Mouse (Mus musculus) limb, embryonic 13.5 days (tissue): ENCODE data around the gene Cfap46. TPM values are rescaled to one million over a fixed set of nuclear protein-coding genes. Genes with fewer than 3 reads are reported as not detected.

Source experiments
- ATAC-seq: fragments of 200-750 bp; cut with Nextera tagmentation; 2 replicates; pipeline ENCODE4 v1.8.0; 2017; ENCODE audit warnings: low read depth, moderate number of reproducible peaks, moderate TSS enrichment; ENCODE audit not compliant: low FRiP score
- H3K27ac ChIP-seq: fragments of 300-500 bp; sonication (generic); 2 replicates; pipeline ENCODE4 v1.5.1; 2015; ENCODE audit warnings: inconsistent platforms, mild to moderate bottlenecking, moderate library complexity
- H3K27me3 ChIP-seq: fragments of 300-500 bp; sonication (generic); 2 replicates; pipeline ENCODE4 v1.6.1; 2015; ENCODE audit warnings: mild to moderate bottlenecking, inconsistent platforms
- H3K36me3 ChIP-seq: fragments of 300-500 bp; sonication (generic); 2 replicates; pipeline ENCODE4 v1.6.1; 2015; ENCODE audit warnings: inconsistent platforms, mild to moderate bottlenecking, moderate library complexity
- H3K4me1 ChIP-seq: fragments of 300-500 bp; sonication (generic); 2 replicates; pipeline ENCODE4 v1.6.1; 2015; ENCODE audit warnings: inconsistent platforms
- H3K4me2 ChIP-seq: fragments of 300-500 bp; sonication (generic); replicated peaks from 2 replicates; pipeline ENCODE4 v1.6.1; 2015; ENCODE audit warnings: inconsistent platforms, mild to moderate bottlenecking, moderate library complexity
- H3K4me3 ChIP-seq: fragments of 300-500 bp; sonication (generic); 2 replicates; pipeline ENCODE4 v1.5.1; 2015; ENCODE audit warnings: moderate library complexity, mild to moderate bottlenecking, inconsistent platforms
- H3K9ac ChIP-seq: fragments of 300-500 bp; sonication (generic); 2 replicates; pipeline ENCODE4 v1.6.1; 2015; ENCODE audit warnings: mild to moderate bottlenecking, inconsistent platforms
- H3K9me3 ChIP-seq: fragments of 300-500 bp; sonication (generic); 2 replicates; pipeline ENCODE4 v1.6.1; 2016; ENCODE audit warnings: inconsistent platforms
- WGBS: fragments of 180-500 bp; shearing (Covaris S2); methylation state at CpG from one replicate; pipeline ENCODE4 v1.1.7; 2015; 5-methylcytosine and 5-hydroxymethylcytosine counted together
- polyA plus RNA-seq: library from polyadenylated mRNA; unstranded; fragments of >200 nt; fragmentation: Nextera tagmentation; extraction: Ambion mirVana; gene quantifications from 2 replicates; pipeline ENCODE4 v1.2.1, GENCODE M21; 2015

The Cfap46 gene
- polyA plus RNA-seq, 1 experiment from 2014 or later, result 0.29 TPM

DNA sequence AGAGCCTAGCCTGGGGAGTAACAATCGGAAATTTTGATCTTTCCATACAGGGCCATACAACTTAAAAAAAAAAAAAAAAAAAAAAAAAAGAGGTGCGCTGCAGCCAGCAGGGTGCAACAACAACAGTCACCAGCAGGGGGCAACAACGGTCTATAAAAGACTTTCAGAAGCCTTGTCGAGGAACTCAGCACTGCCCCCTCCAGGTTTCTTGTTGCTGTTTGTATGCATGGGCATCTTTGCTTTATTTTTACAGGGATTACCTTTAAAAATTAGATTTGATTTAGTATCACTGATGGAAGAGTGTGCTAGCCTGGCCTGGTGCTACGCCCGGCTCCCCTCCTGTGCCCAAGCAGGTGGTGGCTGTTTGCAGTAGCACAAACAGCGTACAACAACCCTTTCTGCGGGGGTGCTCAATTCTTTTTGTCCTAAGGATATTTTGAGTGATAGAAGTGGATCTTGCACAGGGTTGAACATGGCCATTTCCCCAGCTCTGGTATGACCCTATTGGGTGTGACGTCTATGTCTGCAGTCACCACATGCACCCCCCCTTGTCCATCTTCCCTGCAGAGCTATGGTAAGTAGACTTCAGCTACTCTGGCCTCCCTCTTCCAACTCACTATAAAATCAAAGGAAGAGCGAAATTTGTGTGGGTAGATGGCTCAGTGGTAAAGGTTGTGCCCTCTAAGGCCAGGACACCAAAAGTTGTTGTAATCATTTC, 35.4 kb downstream of the Cfap46 start:
- Histone ChIP-seq H3K36me3 (no peaks in the 10 kb centered on the region), H3K4me1 (no peaks in the 10 kb centered on the region), H3K9me3 (no peaks in the 10 kb centered on the region), H3K27me3 (peaks cover 4% of the 10 kb centered on the region; the same call in 1 of the 2 replicates), H3K27ac (no peak overlapping the region), H3K9ac (no peak overlapping the region), H3K4me3 (no peak overlapping the region), H3K4me2 (no peak overlapping the region)
- ATAC-seq, result no peak
- WGBS, result 45% methylated on average over 10 of the region's 10 CpGs

DNA sequence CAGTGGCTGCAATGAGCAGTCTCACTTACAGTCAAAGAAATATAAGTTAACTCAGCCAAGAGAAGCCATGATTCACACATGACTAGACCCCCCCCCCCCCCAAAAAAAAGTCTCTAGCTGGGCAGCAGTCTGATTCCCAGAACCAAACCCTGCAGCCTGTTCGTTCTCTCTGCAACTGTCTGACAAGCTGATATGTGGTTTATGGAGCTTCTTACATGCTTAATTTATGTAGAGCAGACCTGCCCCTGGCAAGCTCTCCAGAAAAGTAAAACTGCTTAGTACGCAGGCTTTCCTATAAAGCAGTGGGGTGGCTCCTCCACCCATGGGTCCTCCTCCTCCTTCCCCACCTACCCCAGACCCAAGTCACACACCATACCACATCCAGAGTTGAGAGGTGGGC, 50.2 kb downstream of the Cfap46 start:
- Histone ChIP-seq H3K4me1 (no peaks in the 10 kb centered on the region), H3K9ac (no peak overlapping the region), H3K4me3 (no peak overlapping the region), H3K27me3 (peaks cover 4% of the 10 kb centered on the region; the same call in 1 of the 2 replicates), H3K4me2 (no peak overlapping the region), H3K27ac (no peak overlapping the region), H3K9me3 (no peaks in the 10 kb centered on the region), H3K36me3 (no peaks in the 10 kb centered on the region)
- 43% methylated on average over 2 of the region's 2 CpGs for WGBS
- ATAC-seq, result no peak

DNA sequence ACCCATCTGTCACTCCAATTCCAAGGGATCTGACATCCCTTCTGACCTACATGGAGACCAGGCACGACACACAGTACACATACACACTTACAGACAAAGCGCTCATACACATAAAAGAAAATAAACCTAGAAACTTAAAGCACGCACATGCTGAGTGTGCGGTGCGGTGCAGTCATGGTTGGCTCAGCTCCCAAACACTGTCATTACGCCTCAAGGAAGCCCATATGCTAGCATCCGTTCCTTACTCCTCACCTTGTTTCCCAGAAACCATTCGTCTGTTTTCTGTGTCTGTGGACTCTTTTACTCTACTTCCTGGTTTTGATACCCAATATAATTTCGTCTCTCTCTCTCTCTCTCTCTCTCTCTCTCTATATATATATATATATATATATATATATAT, 58.5 kb downstream of the Cfap46 start:
- Histone ChIP-seq H3K9me3 (no peaks in the 10 kb centered on the region), H3K36me3 (no peaks in the 10 kb centered on the region), H3K4me1 (no peaks in the 10 kb centered on the region), H3K27me3 (no peaks in the 10 kb centered on the region), H3K4me3 (no peak overlapping the region), H3K9ac (no peak overlapping the region), H3K4me2 (no peak overlapping the region), H3K27ac (no peak overlapping the region)
- no peak for ATAC-seq
- 86% methylated on average over 9 of the region's 9 CpGs for WGBS

DNA sequence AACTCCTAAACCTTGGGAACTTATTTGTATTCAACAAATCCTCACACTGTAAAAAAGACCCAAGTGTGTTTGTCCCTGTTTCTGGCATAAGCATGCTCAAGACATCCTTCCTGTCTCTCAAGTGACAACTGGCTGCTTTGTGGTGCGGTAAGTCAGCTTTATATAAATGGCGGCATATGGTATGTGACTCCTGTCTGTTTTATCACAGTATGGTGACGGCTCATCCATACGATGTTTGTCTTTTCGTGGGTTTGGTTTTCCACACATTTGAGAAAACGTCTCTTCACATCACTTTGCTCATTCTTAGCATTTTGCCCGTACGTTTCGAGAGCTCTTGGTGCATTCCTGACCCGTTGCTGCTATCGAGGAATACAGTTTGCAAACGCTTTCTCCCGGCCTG, 61.0 kb downstream of the Cfap46 start:
- WGBS, result 89% methylated on average over 13 of the region's 13 CpGs
- peaks cover 10% of the 10 kb centered on the region for H3K27me3 ChIP-seq
- H3K27ac ChIP-seq, result no peak overlapping the region
- no peaks in the 10 kb centered on the region for H3K36me3 ChIP-seq
- H3K9me3 ChIP-seq, result no peaks in the 10 kb centered on the region
- ATAC-seq, result no peak
- no peak overlapping the region for H3K4me3 ChIP-seq
- no peaks in the 10 kb centered on the region for H3K4me1 ChIP-seq
- H3K4me2 ChIP-seq, result no peak overlapping the region
- no peak overlapping the region for H3K9ac ChIP-seq

DNA sequence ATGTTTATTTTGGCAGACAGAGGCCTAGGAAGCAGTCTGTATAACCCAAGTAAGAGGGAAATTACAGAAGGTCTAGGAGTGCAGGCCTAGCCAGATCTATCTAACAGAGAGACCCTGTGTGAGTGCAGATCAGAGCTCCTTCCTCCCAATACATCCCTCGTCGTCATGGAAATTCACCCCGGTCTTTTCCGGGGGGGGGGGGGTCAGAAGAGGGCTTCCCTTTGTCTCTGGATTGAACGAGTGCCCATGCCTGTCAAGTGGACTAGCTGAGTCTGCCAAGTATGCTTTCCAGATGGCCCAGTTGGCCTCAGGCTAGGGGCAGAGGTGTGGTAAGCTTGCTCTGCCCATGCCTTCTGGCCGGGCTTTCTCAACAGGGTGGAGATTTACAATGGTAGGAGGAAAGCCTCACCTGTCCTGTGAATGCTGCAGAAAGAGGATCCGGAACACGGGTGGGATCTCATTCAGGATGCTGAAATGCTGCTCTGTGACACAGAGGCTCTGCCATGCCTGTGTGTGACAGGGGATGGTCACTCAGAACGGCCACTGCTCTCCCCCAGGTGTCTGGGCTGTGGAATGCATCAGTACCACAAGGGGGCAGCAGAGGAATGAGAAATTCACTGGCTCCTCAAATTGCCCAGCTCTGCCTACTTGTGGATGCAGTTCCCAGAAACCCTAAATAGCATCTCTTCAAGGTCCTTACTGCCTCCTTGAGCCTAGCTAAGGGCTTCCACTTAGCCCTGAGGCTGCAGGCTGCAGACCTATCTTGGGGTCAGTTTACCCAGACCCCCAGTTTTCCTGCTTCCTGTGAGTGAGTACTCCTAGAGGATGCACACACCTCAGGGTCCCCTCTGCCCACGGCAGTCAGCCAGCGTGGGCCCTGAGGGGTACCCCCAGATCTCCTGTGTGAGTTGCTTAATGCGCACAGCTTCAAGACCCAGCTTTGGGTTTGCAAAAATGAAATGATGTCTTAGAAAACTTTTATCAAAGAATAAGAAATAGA, 67.5 kb downstream of the Cfap46 start:
- Histone ChIP-seq H3K4me3 (no peak overlapping the region), H3K27ac (no peak overlapping the region), H3K4me1 (no peaks in the 10 kb centered on the region), H3K36me3 (no peaks in the 10 kb centered on the region), H3K9ac (no peak overlapping the region), H3K9me3 (no peaks in the 10 kb centered on the region), H3K4me2 (no peak overlapping the region), H3K27me3 (peaks cover 21% of the 10 kb centered on the region)
- 0 out of 2 replicates have a peak, but pooled peaks have one; percentile 37 for ATAC-seq
- 59% methylated on average over 12 of the region's 12 CpGs for WGBS

DNA sequence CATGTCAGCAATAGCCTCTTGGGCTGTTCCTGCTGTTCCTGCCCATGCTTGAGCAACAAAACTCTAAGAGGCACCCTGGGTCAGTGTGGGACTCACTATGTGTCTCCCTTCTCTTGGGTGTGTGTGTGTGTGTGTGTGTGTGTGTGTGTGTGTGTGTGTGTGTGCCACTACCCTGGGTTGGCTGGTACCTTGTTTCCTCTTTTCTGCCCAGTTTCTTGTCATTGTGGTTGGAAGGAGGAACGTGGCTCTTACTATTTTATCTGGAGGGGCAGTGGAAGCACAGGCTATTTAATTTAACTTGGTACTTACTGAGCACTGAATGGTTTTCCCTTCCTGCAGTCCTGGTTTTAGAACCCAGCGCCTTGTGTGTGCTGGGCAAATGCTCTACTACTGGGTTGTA, 73.3 kb downstream of the Cfap46 start:
- Histone ChIP-seq H3K9me3 (no peaks in the 10 kb centered on the region), H3K4me2 (no peak overlapping the region), H3K27me3 (peaks cover 14% of the 10 kb centered on the region; the same call in 1 of the 2 replicates), H3K9ac (no peak overlapping the region), H3K27ac (no peak overlapping the region), H3K4me1 (no peaks in the 10 kb centered on the region), H3K36me3 (no peaks in the 10 kb centered on the region), H3K4me3 (no peak overlapping the region)
- WGBS, result 70% methylated on average over 2 of the region's 2 CpGs
- no peak for ATAC-seq

DNA sequence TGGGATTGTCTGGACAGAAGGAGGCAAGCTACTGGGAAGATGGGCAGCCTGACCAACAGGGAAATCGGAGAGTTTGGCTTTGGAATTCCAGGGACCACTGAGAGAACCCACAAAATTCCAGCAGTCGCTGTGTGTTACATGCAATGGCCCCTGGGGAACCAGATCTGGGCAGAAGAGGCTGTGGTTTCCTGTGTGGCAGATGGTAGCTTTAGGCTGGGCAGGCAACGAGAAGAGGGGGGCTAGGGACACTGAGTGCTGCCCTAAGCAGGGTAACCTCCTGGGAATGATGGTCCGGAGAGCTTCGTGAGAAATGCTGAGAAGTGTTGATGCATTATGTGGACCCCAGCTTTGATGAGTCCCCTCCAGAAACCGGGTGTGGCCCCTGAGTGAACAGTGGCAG, 87.8 kb downstream of the Cfap46 start:
- Histone ChIP-seq H3K4me3 (no peak overlapping the region), H3K4me1 (no peaks in the 10 kb centered on the region), H3K27ac (no peak overlapping the region), H3K9ac (no peak overlapping the region), H3K36me3 (no peaks in the 10 kb centered on the region), H3K27me3 (peaks cover 64% of the 10 kb centered on the region), H3K4me2 (no peak overlapping the region), H3K9me3 (no peaks in the 10 kb centered on the region)
- WGBS, result 41% methylated on average over 6 of the region's 6 CpGs
- ATAC-seq, result no peak

DNA sequence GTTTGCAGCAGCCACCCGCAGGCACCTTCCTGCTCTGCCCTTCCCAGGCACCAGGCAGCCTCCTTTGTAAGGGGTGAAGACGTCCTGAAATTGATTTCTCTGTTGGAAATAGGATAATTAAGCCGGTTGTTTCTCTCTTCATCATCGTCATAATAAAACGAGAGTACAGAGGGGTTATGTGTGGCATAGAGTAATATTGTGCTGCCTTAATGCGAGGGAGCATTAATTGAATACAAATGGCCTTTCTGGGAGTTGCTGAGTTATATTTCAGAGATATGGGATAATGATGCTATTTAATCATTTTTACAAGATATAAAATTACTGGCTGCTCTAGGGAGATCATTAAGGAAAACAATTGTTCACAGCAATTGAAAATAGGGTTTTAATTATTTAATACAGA, 88.3 kb downstream of the Cfap46 start:
- H3K27ac ChIP-seq, result no peak overlapping the region
- WGBS, result 38% methylated on average over 6 of the region's 6 CpGs
- no peak overlapping the region for H3K4me3 ChIP-seq
- no peak overlapping the region for H3K9ac ChIP-seq
- no peaks in the 10 kb centered on the region for H3K4me1 ChIP-seq
- H3K9me3 ChIP-seq, result no peaks in the 10 kb centered on the region
- ATAC-seq, result no peak
- no peak overlapping the region for H3K4me2 ChIP-seq
- H3K36me3 ChIP-seq, result no peaks in the 10 kb centered on the region
- H3K27me3 ChIP-seq, result peaks cover 64% of the 10 kb centered on the region

DNA sequence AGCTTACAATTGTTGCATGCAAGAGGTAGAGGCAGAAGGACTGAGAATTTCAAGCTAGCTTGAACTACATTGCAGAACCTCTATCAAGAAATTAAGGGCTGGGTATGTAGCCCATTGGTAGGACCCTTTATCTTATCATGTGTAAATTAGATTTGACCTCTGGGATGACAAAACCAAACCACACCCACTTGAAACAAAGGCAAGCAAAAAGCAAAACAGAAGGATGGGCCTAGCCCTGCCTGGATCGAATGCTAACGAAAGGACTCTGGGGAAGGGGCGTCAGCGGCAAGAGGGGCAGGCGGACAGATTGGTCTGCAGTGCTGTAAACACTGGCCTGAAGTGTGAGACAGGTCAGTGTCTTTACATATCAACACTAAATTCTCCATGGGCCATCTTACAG, 92.3 kb downstream of the Cfap46 start:
- Histone ChIP-seq H3K27ac (no peak overlapping the region), H3K27me3 (peaks cover 84% of the 10 kb centered on the region), H3K9me3 (no peaks in the 10 kb centered on the region), H3K4me2 (no peak overlapping the region), H3K4me3 (no peak overlapping the region), H3K4me1 (no peaks in the 10 kb centered on the region), H3K9ac (no peak overlapping the region), H3K36me3 (no peaks in the 10 kb centered on the region)
- WGBS, result 91% methylated on average over 5 of the region's 5 CpGs
- no peak for ATAC-seq

DNA sequence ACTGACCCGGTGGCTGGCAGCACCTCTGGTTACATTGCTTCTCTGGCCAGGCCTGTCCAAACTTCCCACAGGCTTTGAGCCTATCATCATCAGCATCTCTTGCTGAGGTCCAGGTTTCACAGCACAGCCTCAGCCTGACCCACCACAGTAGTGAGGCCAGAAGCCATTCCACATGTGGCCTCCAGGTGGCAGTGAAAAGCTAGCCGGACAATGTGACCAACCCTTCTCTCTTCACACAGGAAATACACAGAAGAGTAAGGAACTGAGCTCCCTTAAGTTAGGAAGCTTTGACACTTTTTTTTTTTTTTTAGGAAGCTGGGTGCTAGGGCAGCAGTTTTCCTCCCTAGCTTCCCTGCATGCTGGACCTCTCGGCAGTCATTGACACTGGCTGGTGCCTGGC, 93.3 kb downstream of the Cfap46 start:
- Histone ChIP-seq H3K9me3 (no peaks in the 10 kb centered on the region), H3K4me2 (no peak overlapping the region), H3K27me3 (peaks cover 86% of the 10 kb centered on the region), H3K4me1 (peaks cover under 1% of the 10 kb centered on the region; the same call in 1 of the 2 replicates), H3K27ac (no peak overlapping the region), H3K9ac (no peak overlapping the region), H3K36me3 (no peaks in the 10 kb centered on the region), H3K4me3 (no peak overlapping the region)
- ATAC-seq, result no peak
- 32% methylated on average over 3 of the region's 3 CpGs for WGBS

DNA sequence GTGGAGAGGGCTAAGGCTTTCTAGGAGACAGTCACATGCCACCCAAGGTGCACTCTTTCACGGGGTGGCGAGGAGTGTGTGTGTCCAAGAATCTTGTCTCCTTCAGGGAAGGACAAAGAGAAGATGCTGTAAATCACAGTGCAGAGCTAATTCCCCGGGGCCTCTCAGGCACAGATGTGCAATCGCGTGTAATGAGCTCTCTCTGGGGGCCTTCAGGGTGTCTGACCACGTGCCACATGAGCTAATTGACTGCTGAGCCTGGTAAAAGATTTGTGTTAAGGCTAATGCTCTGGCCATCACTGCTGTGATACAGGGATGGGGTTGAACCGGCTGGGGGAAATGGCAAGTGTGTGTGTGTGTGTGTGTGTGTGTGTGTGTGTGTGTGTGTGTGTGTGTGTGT, 95.7 kb downstream of the Cfap46 start:
- H3K36me3 ChIP-seq, result no peaks in the 10 kb centered on the region
- H3K4me2 ChIP-seq, result no peak overlapping the region
- H3K27ac ChIP-seq, result no peak overlapping the region
- no peak for ATAC-seq
- 9% methylated on average over 7 of the region's 7 CpGs for WGBS
- peaks cover 23% of the 10 kb centered on the region for H3K4me1 ChIP-seq
- H3K4me3 ChIP-seq, result no peak overlapping the region
- H3K9ac ChIP-seq, result no peak overlapping the region
- H3K9me3 ChIP-seq, result no peaks in the 10 kb centered on the region
- H3K27me3 ChIP-seq, result peaks cover 91% of the 10 kb centered on the region

DNA sequence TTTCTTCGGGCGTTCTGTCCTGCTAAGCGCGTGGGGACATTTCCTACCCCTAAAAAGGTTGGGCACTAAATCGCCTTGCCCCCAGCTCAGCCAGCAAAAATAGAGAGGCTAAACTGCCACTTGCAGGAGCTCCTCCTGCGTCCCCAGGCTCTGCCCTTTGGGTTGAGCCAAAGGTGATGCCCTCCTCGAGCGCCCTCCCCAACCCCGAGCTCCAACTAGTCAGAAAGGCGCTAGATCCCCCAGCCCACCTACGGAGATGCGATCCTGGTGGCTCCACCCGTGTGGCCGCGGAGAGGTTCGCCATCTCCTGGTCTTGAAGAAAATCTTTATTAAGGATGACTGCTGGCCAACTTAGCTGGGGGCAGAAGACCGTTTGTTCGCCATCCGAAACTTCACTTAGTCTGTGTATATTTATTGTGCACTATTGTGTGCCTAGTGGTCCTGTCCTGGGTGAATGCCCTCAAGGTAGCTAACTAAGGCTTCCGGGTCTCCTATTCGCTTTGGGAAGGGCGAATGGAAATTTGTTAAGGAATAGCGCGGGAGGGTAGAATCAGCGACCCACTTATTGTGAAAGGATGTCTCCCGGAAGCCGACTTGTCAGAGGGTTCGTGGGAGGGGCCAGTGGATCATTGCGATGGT, 98.3 kb downstream of the Cfap46 start:
- H3K4me1 ChIP-seq, result peaks cover 46% of the 10 kb centered on the region
- H3K9ac ChIP-seq, result no peak overlapping the region
- 3% methylated on average over 29 of the region's 29 CpGs for WGBS
- ATAC-seq, result no peak
- no peaks in the 10 kb centered on the region for H3K9me3 ChIP-seq
- peak overlapping the region; percentile 19 for H3K4me3 ChIP-seq
- H3K36me3 ChIP-seq, result no peaks in the 10 kb centered on the region
- peaks cover 100% of the 10 kb centered on the region for H3K27me3 ChIP-seq
- H3K27ac ChIP-seq, result no peak overlapping the region
- peak overlapping the region; percentile 43; the same call in 1 of the 2 replicates for H3K4me2 ChIP-seq
